Mouse (Mus musculus): ENCODE measurements around the gene Cdk6.
A peak's percentile ranks its signal among the peaks of the same experiment; 100 is the strongest.

The Cdk6 gene

GRCm38 (mm10) chr5:3483054-3483722, 141.9 kb downstream of the Cdk6 start:
- no peak for DNase-seq (ENCODE audit: extremely low spot score)

- no peak for DNase-seq (ENCODE audit: extremely low spot score)
Measured at GRCm38 (mm10) chr5:3486579-3487282, 145.4 kb downstream of the Cdk6 start.

GRCm38 (mm10) chr5:3488146-3488774, 147.0 kb downstream of the Cdk6 start:
- no peak for DNase-seq (ENCODE audit: extremely low spot score)

GRCm38 (mm10) chr5:3490358-3490757, 149.1 kb downstream of the Cdk6 start:
- DNase-seq (ENCODE audit: extremely low spot score) = no peak

- DNase-seq (ENCODE audit: extremely low spot score) = peak; percentile 20
Measured at GRCm38 (mm10) chr5:3491084-3491483, 149.8 kb downstream of the Cdk6 start.

GRCm38 (mm10) chr5:3491883-3492282, 150.6 kb downstream of the Cdk6 start:
- DNase-seq (ENCODE audit: extremely low spot score) = no peak

GRCm38 (mm10) chr5:3492776-3493636, 151.7 kb downstream of the Cdk6 start:
- DNase-seq (ENCODE audit: extremely low spot score) = no peak

- DNase-seq (ENCODE audit: extremely low spot score) = no peak
Measured at GRCm38 (mm10) chr5:3493968-3494367, 152.7 kb downstream of the Cdk6 start.

GRCm38 (mm10) chr5:3494452-3495187, 153.3 kb downstream of the Cdk6 start:
- no peak for DNase-seq (ENCODE audit: extremely low spot score)

- DNase-seq (ENCODE audit: extremely low spot score) = no peak
Measured at GRCm38 (mm10) chr5:3497505-3497925, 156.2 kb downstream of the Cdk6 start.

- no peak for DNase-seq (ENCODE audit: extremely low spot score)
Measured at GRCm38 (mm10) chr5:3500298-3500697, 159.0 kb downstream of the Cdk6 start.

- no peak for DNase-seq (ENCODE audit: extremely low spot score)
Measured at GRCm38 (mm10) chr5:3500957-3501563, 159.8 kb downstream of the Cdk6 start.

GRCm38 (mm10) chr5:3501564-3502001, 160.3 kb downstream of the Cdk6 start:
- DNase-seq (ENCODE audit: extremely low spot score) = peak; percentile 8

- no peak for DNase-seq (ENCODE audit: extremely low spot score)
Measured at GRCm38 (mm10) chr5:3502610-3503350, 161.5 kb downstream of the Cdk6 start.

- DNase-seq (ENCODE audit: extremely low spot score) = no peak
Measured at GRCm38 (mm10) chr5:3503373-3503772, 162.1 kb downstream of the Cdk6 start.

- no peak for DNase-seq (ENCODE audit: extremely low spot score)
Measured at GRCm38 (mm10) chr5:3503836-3504323, 162.6 kb downstream of the Cdk6 start.

GRCm38 (mm10) chr5:3504453-3504852, 163.2 kb downstream of the Cdk6 start:
- DNase-seq (ENCODE audit: extremely low spot score) = no peak

GRCm38 (mm10) chr5:3505553-3505952, 164.3 kb downstream of the Cdk6 start:
- DNase-seq (ENCODE audit: extremely low spot score) = no peak

- no peak for DNase-seq (ENCODE audit: extremely low spot score)
Measured at GRCm38 (mm10) chr5:3508480-3509381, 167.4 kb downstream of the Cdk6 start.
